Mouse (Mus musculus): ENCODE data around the gene P2ry2.

Gene P2ry2

GRCm38 (mm10) chr7:101026836-101027235, 14.2 kb upstream of the P2ry2 start:
- DNase-seq, result no peak

GRCm38 (mm10) chr7:101017492-101017891, 4.8 kb upstream of the P2ry2 start:
- no peak for DNase-seq

- no peak for DNase-seq
Measured at GRCm38 (mm10) chr7:101017021-101017461, 4.4 kb upstream of the P2ry2 start.

- DNase-seq, result no peak
Measured at GRCm38 (mm10) chr7:101014985-101015384, 2.3 kb upstream of the P2ry2 start.

GRCm38 (mm10) chr7:101014041-101014440, 1.4 kb upstream of the P2ry2 start:
- DNase-seq, result no peak

GRCm38 (mm10) chr7:101011681-101012367, 842 bp downstream of the P2ry2 start:
- peak; percentile 70 for DNase-seq

- DNase-seq, result no peak
Measured at GRCm38 (mm10) chr7:101010741-101011140, 1.9 kb downstream of the P2ry2 start.

GRCm38 (mm10) chr7:101006201-101006600, 6.5 kb downstream of the P2ry2 start:
- DNase-seq, result no peak

GRCm38 (mm10) chr7:101005119-101005518, 7.5 kb downstream of the P2ry2 start:
- no peak for DNase-seq

- DNase-seq, result no peak
Measured at GRCm38 (mm10) chr7:101003442-101004326, 9.0 kb downstream of the P2ry2 start.

GRCm38 (mm10) chr7:101002274-101002673, 10.4 kb downstream of the P2ry2 start:
- no peak for DNase-seq

- DNase-seq, result no peak
Measured at GRCm38 (mm10) chr7:100999623-101000022, 13.0 kb downstream of the P2ry2 start.

- DNase-seq, result no peak
Measured at GRCm38 (mm10) chr7:100998578-100998960, 14.1 kb downstream of the P2ry2 start.

- DNase-seq, result no peak
Measured at GRCm38 (mm10) chr7:100997951-100998577, 14.6 kb downstream of the P2ry2 start.

- DNase-seq, result no peak
Measured at GRCm38 (mm10) chr7:100997215-100997614, 15.5 kb downstream of the P2ry2 start.

GRCm38 (mm10) chr7:100995951-100996350, 16.7 kb downstream of the P2ry2 start:
- DNase-seq, result no peak

- DNase-seq, result no peak
Measured at GRCm38 (mm10) chr7:100995260-100995864, 17.3 kb downstream of the P2ry2 start.

- DNase-seq, result no peak
Measured at GRCm38 (mm10) chr7:100993166-100993565, 19.5 kb downstream of the P2ry2 start.

- no peak for DNase-seq
Measured at GRCm38 (mm10) chr7:100991972-100992371, 20.7 kb downstream of the P2ry2 start.

- DNase-seq, result no peak
Measured at GRCm38 (mm10) chr7:100990636-100991311, 21.9 kb downstream of the P2ry2 start.

GRCm38 (mm10) chr7:100988092-100988491, 24.6 kb downstream of the P2ry2 start:
- peak; percentile 67 for DNase-seq

Data from liver (tissue).